In genomic region chr9:50775662-50776126, GRCm38 (mm10) we compare ENCODE assay signal across 8 mouse cellular contexts. TPM values are rescaled to one million over a fixed set of nuclear protein-coding genes. Genes with fewer than 3 reads are reported as not detected.
A peak's percentile ranks its signal among the peaks of the same experiment; 100 is the strongest.
DNase-seq lines count a peak whose midpoint lies in the region; ATAC-seq lines count a peak whose summit lies in the region.

No protein-coding gene starts in this region.

- H3K27me3 ChIP-seq in heart, embryonic 12.5 days (replicated peaks), result no peaks in the 10 kb centered on the region
- H3K27me3 ChIP-seq in hindbrain, embryonic 13.5 days, result no peaks in the 10 kb centered on the region
- no peaks in the 10 kb centered on the region for H3K27me3 ChIP-seq in megakaryocyte, embryonic 14.5 days (replicated peaks)

- no peaks in the 10 kb centered on the region for H3K9me3 ChIP-seq in heart, embryonic 12.5 days (replicated peaks)
- no peaks in the 10 kb centered on the region for H3K9me3 ChIP-seq in hindbrain, embryonic 13.5 days
- no peaks in the 10 kb centered on the region for H3K9me3 ChIP-seq in megakaryocyte, embryonic 14.5 days

- H3K36me3 ChIP-seq in heart, embryonic 12.5 days, result peaks cover 31% of the 10 kb centered on the region
- H3K36me3 ChIP-seq in hindbrain, embryonic 13.5 days, result peaks cover 36% of the 10 kb centered on the region
- peaks cover 46% of the 10 kb centered on the region for H3K36me3 ChIP-seq in megakaryocyte, embryonic 14.5 days (replicated peaks; ENCODE audit: low read length)

- H3K4me1 ChIP-seq in heart, embryonic 12.5 days (replicated peaks), result peaks cover 8% of the 10 kb centered on the region
- peaks cover 26% of the 10 kb centered on the region for H3K4me1 ChIP-seq in hindbrain, embryonic 13.5 days (replicated peaks)
- peaks cover 18% of the 10 kb centered on the region for H3K4me1 ChIP-seq in megakaryocyte, embryonic 14.5 days

- no peak for DNase-seq in heart, adult 11 months
- peak; percentile 23 for DNase-seq in CD4-positive helper T cell, adult 2 months (ENCODE audit: low read depth, low spot score)
- DNase-seq in urinary bladder, adult 2 months (ENCODE audit: low spot score), result no peak
- no peak for DNase-seq in urinary bladder, postnatal 36 days (ENCODE audit: low spot score in 2 of 2)

- peak; percentile 51 for ATAC-seq in heart, embryonic 12.5 days (ENCODE audit: insufficient number of reproducible peaks, low FRiP score)
- peak; percentile 34; the same call in 1 of the 2 replicates for ATAC-seq in common myeloid progenitor, adult 5-6 weeks (replicated peaks; ENCODE audit: low read depth, poor library complexity, severe bottlenecking)
- peak; percentile 67 for ATAC-seq in hindbrain, embryonic 13.5 days (ENCODE audit: low FRiP score)

- H3K27ac ChIP-seq in heart, embryonic 12.5 days (ENCODE audit: poor library complexity, severe bottlenecking), result peak overlapping the region; percentile 60; the same call in 1 of the 2 replicates
- peak overlapping the region; percentile 93 for H3K27ac ChIP-seq in hindbrain, embryonic 13.5 days

- H3K9ac ChIP-seq in heart, embryonic 12.5 days, result peak overlapping the region; percentile 92
- peak overlapping the region; percentile 93 for H3K9ac ChIP-seq in hindbrain, embryonic 13.5 days

- under 1% methylated on average over 27 of the region's 30 CpGs for WGBS in heart, embryonic 12.5 days
- under 1% methylated on average over 30 of the region's 30 CpGs for WGBS in hindbrain, embryonic 13.5 days

- H3K4me2 ChIP-seq in heart, embryonic 12.5 days, result peak overlapping the region; percentile 82
- peak overlapping the region; percentile 71 for H3K4me2 ChIP-seq in hindbrain, embryonic 13.5 days

- H3K4me3 ChIP-seq in heart, embryonic 12.5 days, result peak overlapping the region; percentile 88
- peak overlapping the region; percentile 82 for H3K4me3 ChIP-seq in hindbrain, embryonic 13.5 days
- peak overlapping the region; percentile 96 for H3K4me3 ChIP-seq in megakaryocyte, embryonic 14.5 days (replicated peaks)

RNA-seq across cellular contexts. Expression of gene 1110032A03Rik, which starts 0.4 kb away (rescaled TPM):
- polyA plus RNA-seq in heart, embryonic 12.5 days (2016; fragmentation: Nextera tagmentation; extraction: Ambion mirVana), result 19.9 and 20.7 TPM in 2 replicates
- total RNA-seq in common myeloid progenitor, adult 5-6 weeks (2017), result 13.8 and 22.6 TPM in 2 replicates
- 60.4 and 64.6 TPM in 2 replicates for polyA plus RNA-seq in hindbrain, embryonic 13.5 days (2015; fragmentation: Nextera tagmentation; extraction: Ambion mirVana)
- 1.3 and 8.7 TPM in 2 replicates for polyA plus RNA-seq in megakaryocyte, embryonic 14.5 days (2012; ENCODE audit: insufficient read depth, low replicate concordance)
- 60.8 and 68.2 TPM in 2 replicates for polyA plus RNA-seq in urinary bladder, adult 2 months (2012; rRNA removed)

RNA-seq across cellular contexts. Expression of gene Alg9, which starts 0.9 kb away (rescaled TPM):
- polyA plus RNA-seq in heart, embryonic 12.5 days (2016; fragmentation: Nextera tagmentation; extraction: Ambion mirVana), result 38.6 TPM in 2 replicates
- total RNA-seq in common myeloid progenitor, adult 5-6 weeks (2017), result 21.2 and 23.3 TPM in 2 replicates
- polyA plus RNA-seq in hindbrain, embryonic 13.5 days (2015; fragmentation: Nextera tagmentation; extraction: Ambion mirVana), result 47.2 and 53.7 TPM in 2 replicates
- polyA plus RNA-seq in megakaryocyte, embryonic 14.5 days (2012; ENCODE audit: insufficient read depth, low replicate concordance), result 2.0 and 9.5 TPM in 2 replicates
- polyA plus RNA-seq in urinary bladder, adult 2 months (2012; rRNA removed), result 19.7 and 22.0 TPM in 2 replicates

RNA-seq across cellular contexts. Expression of gene Fdxacb1, which starts 7.7 kb away (rescaled TPM):
- 8.0 and 10.3 TPM in 2 replicates for polyA plus RNA-seq in heart, embryonic 12.5 days (2016; fragmentation: Nextera tagmentation; extraction: Ambion mirVana)
- 5.5 and 8.8 TPM in 2 replicates for total RNA-seq in common myeloid progenitor, adult 5-6 weeks (2017)
- polyA plus RNA-seq in hindbrain, embryonic 13.5 days (2015; fragmentation: Nextera tagmentation; extraction: Ambion mirVana), result 11.5 and 12.3 TPM in 2 replicates
- polyA plus RNA-seq in megakaryocyte, embryonic 14.5 days (2012; ENCODE audit: insufficient read depth, low replicate concordance), result 0.38 TPM in 1 of 2 replicates, not detected in the other
- 8.2 and 8.6 TPM in 2 replicates for polyA plus RNA-seq in urinary bladder, adult 2 months (2012; rRNA removed)

RNA-seq across cellular contexts. Expression of gene Hspb2, which starts 23.5 kb away (rescaled TPM):
- polyA plus RNA-seq in heart, embryonic 12.5 days (2016; fragmentation: Nextera tagmentation; extraction: Ambion mirVana), result 284 and 285 TPM in 2 replicates
- total RNA-seq in common myeloid progenitor, adult 5-6 weeks (2017), result not detected in 2 replicates
- 1.3 and 1.7 TPM in 2 replicates for polyA plus RNA-seq in hindbrain, embryonic 13.5 days (2015; fragmentation: Nextera tagmentation; extraction: Ambion mirVana)
- polyA plus RNA-seq in megakaryocyte, embryonic 14.5 days (2012; ENCODE audit: insufficient read depth, low replicate concordance), result not detected in 2 replicates
- 48.5 and 54.7 TPM in 2 replicates for polyA plus RNA-seq in urinary bladder, adult 2 months (2012; rRNA removed)

RNA-seq across cellular contexts. Expression of gene Cryab, which starts 24.6 kb away (rescaled TPM):
- polyA plus RNA-seq in heart, embryonic 12.5 days (2016; fragmentation: Nextera tagmentation; extraction: Ambion mirVana), result 1,032 and 1,048 TPM in 2 replicates
- total RNA-seq in common myeloid progenitor, adult 5-6 weeks (2017), result 0.41 TPM in 1 of 2 replicates, not detected in the other
- polyA plus RNA-seq in hindbrain, embryonic 13.5 days (2015; fragmentation: Nextera tagmentation; extraction: Ambion mirVana), result 10.7 and 11.3 TPM in 2 replicates
- polyA plus RNA-seq in megakaryocyte, embryonic 14.5 days (2012; ENCODE audit: insufficient read depth, low replicate concordance), result not detected in 2 replicates
- 150 and 169 TPM in 2 replicates for polyA plus RNA-seq in urinary bladder, adult 2 months (2012; rRNA removed)
